Mouse (Mus musculus) stomach, postnatal 0 days (tissue): ENCODE data around the gene Atg14. TPM values are rescaled to one million over a fixed set of nuclear protein-coding genes. Genes with fewer than 3 reads are reported as not detected.
"Not testable (repeated sequence)": the region's sequence is repeated elsewhere in the genome, so short reads cannot be mapped to it uniquely, and the experiment has no call there.

ENCODE experiments used
- ATAC-seq: fragments of 200-750 bp; cut with Nextera tagmentation; 2 replicates; pipeline ENCODE4 v1.8.0; 2017; ENCODE audit not compliant: low FRiP score, low TSS enrichment
- DNase-seq: peaks from one replicate; pipeline ENCODE4 v3.0.0-alpha.2; 2016; ENCODE audit warnings: low spot score
- H3K27ac ChIP-seq: fragments of 300-500 bp; sonication (generic); replicated peaks from 2 replicates; pipeline ENCODE4 v1.5.1; 2014; ENCODE audit warnings: mild to moderate bottlenecking, control low read depth
- H3K27me3 ChIP-seq: fragments of 300-500 bp; sonication (generic); 2 replicates; pipeline ENCODE4 v1.6.1; 2014; ENCODE audit warnings: low read length; ENCODE audit not compliant: control insufficient read depth, insufficient read depth
- H3K36me3 ChIP-seq: fragments of 300-500 bp; sonication (generic); 2 replicates; pipeline ENCODE4 v1.6.1; 2014; ENCODE audit warnings: low read length, mixed read lengths; ENCODE audit not compliant: control insufficient read depth, insufficient read depth
- H3K4me1 ChIP-seq: fragments of 300-500 bp; sonication (generic); replicated peaks from 2 replicates; pipeline ENCODE4 v1.6.1; 2014; ENCODE audit warnings: antibody characterized with exemption; ENCODE audit not compliant: control insufficient read depth, insufficient read depth
- H3K4me2 ChIP-seq: fragments of 300-500 bp; sonication (generic); replicated peaks from 2 replicates; pipeline ENCODE4 v1.6.1; 2014; ENCODE audit warnings: low read depth, mild to moderate bottlenecking, control low read depth, moderate library complexity
- H3K4me3 ChIP-seq: fragments of 300-500 bp; sonication (generic); 2 replicates; pipeline ENCODE4 v1.5.1; 2014; ENCODE audit warnings: low read depth, low read length, control low read depth
- H3K9ac ChIP-seq: fragments of 300-500 bp; sonication (generic); 2 replicates; pipeline ENCODE4 v1.6.1; 2014; ENCODE audit warnings: mild to moderate bottlenecking, low read length, control low read depth, mixed read lengths
- H3K9me3 ChIP-seq: fragments of 300-500 bp; sonication (generic); 2 replicates; pipeline ENCODE4 v1.6.1; 2016; ENCODE audit warnings: low read length; ENCODE audit not compliant: control insufficient read depth
- CTCF ChIP-seq: IDR thresholded peaks from 2 replicates; pipeline ENCODE4 v1.5.1; 2016; ENCODE audit warnings: antibody characterized with exemption, low read depth, mild to moderate bottlenecking, moderate library complexity
- EP300 ChIP-seq: optimal IDR thresholded peaks from 2 replicates; pipeline ENCODE3; 2016; ENCODE audit warnings: antibody characterized with exemption
- WGBS: fragments of 180-500 bp; shearing (Covaris S2); extraction: QIAGEN DNeasy Blood & Tissue Kit; methylation state at CpG from one replicate; pipeline ENCODE4 v1.1.7; 2014; 5-methylcytosine and 5-hydroxymethylcytosine counted together
- polyA plus RNA-seq: library from polyadenylated mRNA; unstranded; fragments of >200 nt; fragmentation: Nextera tagmentation; extraction: Ambion mirVana; gene quantifications from 2 replicates; pipeline ENCODE4 v1.2.1, GENCODE M21; 2015

The Atg14 gene
- polyA plus RNA-seq, 1 experiment from 2014 or later, result 6.9 TPM

DNA sequence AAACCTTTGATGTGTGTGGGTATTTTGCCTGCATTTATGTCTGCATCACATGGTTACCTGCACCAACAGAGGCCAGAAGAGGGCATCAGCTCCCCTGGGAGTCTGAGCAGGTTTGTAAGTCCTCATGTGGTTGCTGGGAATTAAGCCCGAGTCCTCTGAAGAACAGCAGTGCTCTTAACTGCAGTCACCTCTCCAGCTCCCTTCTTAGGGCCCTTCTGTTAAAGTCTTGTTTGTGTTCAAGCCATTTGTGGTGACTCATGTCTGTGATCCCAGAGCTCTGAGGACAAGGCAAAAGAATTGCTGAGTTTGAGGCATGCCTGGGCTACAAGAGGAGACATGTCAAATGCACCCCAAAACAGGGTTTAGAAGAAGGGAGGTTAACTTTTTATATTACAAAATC lies 38.0 kb downstream of the Atg14 start:
- Histone ChIP-seq H3K4me3 (no peak overlapping the region), H3K4me2 (no peak overlapping the region), H3K9me3 (no peaks in the 10 kb centered on the region), H3K36me3 (no peaks in the 10 kb centered on the region), H3K27ac (0 out of 2 replicates have a peak overlapping the region, but pooled peaks have one; percentile 1), H3K27me3 (no peaks in the 10 kb centered on the region), H3K9ac (no peak overlapping the region), H3K4me1 (0 out of 2 replicates have a peak, but pooled peaks cover 2% of the 10 kb centered on the region)
- DNase-seq (no peak), ATAC-seq (no peak)
- TF ChIP-seq EP300 (no peak), CTCF (peak; percentile 24; the same call in 1 of the 2 replicates)
- 60% methylated on average over 1 of the region's 1 CpGs for WGBS

DNA sequence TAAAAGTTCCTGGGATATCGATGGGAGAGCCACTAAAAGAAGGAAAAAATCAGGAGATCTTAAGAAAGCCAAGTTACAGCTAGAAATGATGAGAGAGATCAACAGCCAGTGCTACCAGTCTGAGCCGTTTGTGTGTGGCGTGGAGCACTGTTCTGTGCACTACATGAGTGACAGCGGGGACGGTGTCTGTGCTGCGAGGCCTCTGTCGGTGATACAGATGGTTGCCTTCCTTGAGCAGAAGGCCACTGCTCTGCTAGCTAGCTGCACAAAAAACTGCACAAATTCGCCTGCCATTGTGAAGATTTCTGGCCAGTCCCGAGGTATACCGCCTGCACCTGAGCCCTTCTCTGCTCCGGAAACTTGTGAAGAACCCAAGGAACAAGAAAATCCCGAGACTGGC lies 40.9 kb downstream of the Atg14 start:
- not testable (repeated sequence) for H3K9me3 ChIP-seq, H3K9ac ChIP-seq, H3K4me1 ChIP-seq, H3K27ac ChIP-seq, H3K27me3 ChIP-seq, H3K4me2 ChIP-seq, H3K36me3 ChIP-seq, DNase-seq, H3K4me3 ChIP-seq, ATAC-seq
- WGBS, result 95% methylated on average over 11 of the region's 12 CpGs

DNA sequence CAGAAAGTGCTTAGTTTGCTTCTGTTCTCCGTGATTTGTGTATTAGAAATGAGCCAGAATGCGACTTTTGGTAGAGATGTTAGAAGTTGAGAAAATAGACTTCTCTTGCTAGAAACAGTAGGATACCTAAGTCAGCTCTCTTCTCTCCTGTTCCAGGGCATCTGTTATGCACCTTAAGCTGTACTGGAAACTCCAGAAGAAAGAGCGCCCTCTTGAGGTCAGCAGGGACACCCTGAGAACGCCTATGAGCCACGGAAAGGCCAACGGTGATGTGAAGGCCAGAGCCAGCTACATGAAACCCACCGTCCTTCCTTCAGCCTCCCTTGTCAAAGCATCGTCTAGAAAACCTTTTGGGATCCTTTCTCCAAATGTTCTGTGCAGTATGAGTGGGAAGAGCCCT lies 41.4 kb downstream of the Atg14 start:
- H3K27ac ChIP-seq, result no peak overlapping the region
- no peak overlapping the region for H3K4me2 ChIP-seq
- H3K4me3 ChIP-seq, result no peak overlapping the region
- H3K4me1 ChIP-seq, result no peaks in the 10 kb centered on the region
- no peaks in the 10 kb centered on the region for H3K27me3 ChIP-seq
- ATAC-seq, result no peak
- H3K36me3 ChIP-seq, result no peaks in the 10 kb centered on the region
- DNase-seq, result peak; percentile 61
- 39% methylated on average over 8 of the region's 8 CpGs for WGBS
- H3K9ac ChIP-seq, result no peak overlapping the region
- TF ChIP-seq EP300, result no peak
- TF ChIP-seq CTCF, result peak; percentile 84
- no peaks in the 10 kb centered on the region for H3K9me3 ChIP-seq

DNA sequence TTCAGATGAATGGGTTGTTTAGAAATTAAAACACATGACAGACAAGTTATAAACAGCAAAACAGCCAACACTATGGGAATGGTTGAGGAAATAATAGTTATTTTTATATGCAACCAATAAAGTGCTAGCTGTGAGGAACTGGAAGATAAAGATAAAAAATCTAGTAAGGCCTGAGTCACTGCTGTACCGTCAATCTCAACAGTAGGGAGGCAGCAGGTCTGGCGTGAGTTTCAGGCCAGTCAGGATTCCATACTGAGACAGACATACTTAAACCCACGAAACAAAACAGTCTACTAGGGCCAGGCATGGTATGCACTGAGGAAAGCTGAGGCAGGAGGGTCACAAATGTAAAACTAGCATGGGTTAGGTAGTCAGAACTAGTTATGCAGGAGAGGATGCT lies 42.2 kb downstream of the Atg14 start:
- no peak overlapping the region for H3K9ac ChIP-seq
- no peaks in the 10 kb centered on the region for H3K9me3 ChIP-seq
- no peak overlapping the region for H3K4me3 ChIP-seq
- no peak for DNase-seq
- H3K36me3 ChIP-seq, result no peaks in the 10 kb centered on the region
- 72% methylated on average over 3 of the region's 3 CpGs for WGBS
- ATAC-seq, result no peak
- no peaks in the 10 kb centered on the region for H3K27me3 ChIP-seq
- H3K27ac ChIP-seq, result no peak overlapping the region
- no peak for TF ChIP-seq EP300
- no peak for TF ChIP-seq CTCF
- H3K4me1 ChIP-seq, result no peaks in the 10 kb centered on the region
- no peak overlapping the region for H3K4me2 ChIP-seq

DNA sequence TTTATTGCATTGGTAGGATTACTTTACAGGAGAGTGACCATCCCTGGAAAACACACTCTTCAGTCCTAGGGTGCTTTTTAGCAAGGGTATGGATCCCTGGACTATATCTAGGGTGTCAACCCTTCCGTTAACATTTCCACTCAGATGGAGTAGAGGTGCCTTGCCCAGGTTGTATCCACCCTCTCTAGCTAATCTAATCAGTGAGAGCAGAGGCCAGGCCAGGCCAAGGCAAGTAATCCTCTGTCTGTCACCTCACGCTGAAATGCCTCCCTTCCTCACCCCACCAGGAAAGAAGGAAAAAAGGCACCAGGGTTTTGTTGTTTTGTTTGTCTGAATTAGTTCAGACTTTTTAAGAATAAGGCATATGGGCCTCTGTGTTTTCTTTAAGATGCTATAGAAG lies 42.6 kb downstream of the Atg14 start:
- Histone ChIP-seq H3K4me1 (no peaks in the 10 kb centered on the region), H3K27ac (no peak overlapping the region), H3K27me3 (no peaks in the 10 kb centered on the region), H3K4me2 (no peak overlapping the region), H3K4me3 (no peak overlapping the region), H3K9ac (no peak overlapping the region), H3K9me3 (no peaks in the 10 kb centered on the region), H3K36me3 (no peaks in the 10 kb centered on the region)
- DNase-seq, result no peak
- WGBS, result 73% methylated on average over 2 of the region's 2 CpGs
- no peak for ATAC-seq
- TF ChIP-seq EP300, result no peak

DNA sequence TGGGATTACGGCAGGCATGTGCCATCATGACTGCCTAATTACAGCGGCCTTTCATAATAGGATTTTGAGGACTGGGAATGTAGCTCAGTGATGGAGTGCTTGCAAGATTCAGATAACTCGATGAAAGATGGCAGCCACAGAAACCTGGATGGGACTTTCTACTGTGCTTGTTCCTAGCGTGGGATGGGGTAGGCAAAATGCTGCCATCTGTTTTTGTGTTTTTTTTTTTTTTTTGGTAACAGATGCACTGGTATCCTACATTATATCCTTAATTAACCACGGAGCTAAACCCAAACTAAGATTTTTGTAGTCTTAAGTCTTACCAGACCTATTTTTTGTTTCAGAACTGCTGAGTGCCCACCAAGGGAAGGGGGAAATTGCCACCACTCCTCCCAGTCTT lies 44.6 kb downstream of the Atg14 start:
- Histone ChIP-seq H3K9me3 (no peaks in the 10 kb centered on the region), H3K4me2 (no peak overlapping the region), H3K27ac (no peak overlapping the region), H3K4me3 (no peak overlapping the region), H3K4me1 (no peaks in the 10 kb centered on the region), H3K27me3 (no peaks in the 10 kb centered on the region), H3K9ac (no peak overlapping the region), H3K36me3 (no peaks in the 10 kb centered on the region)
- ATAC-seq (no peak), DNase-seq (no peak)
- WGBS, result 71% methylated on average over 5 of the region's 5 CpGs
- no peak for TF ChIP-seq EP300
